Mouse (Mus musculus): ENCODE results near the gene Kirrel3.

GRCm38 (mm10) chr9:34958183-34958830 lies 472.6 kb downstream of the Kirrel3 start:
- TF ChIP-seq POLR2A (IDR thresholded peaks at IDR 0.05; ENCODE audit: borderline replicate concordance, extremely low read depth, low read depth, low read length) (no peak), CTCF (IDR thresholded peaks at IDR 0.05; ENCODE audit: insufficient read depth, low read length) (no peak)
